Mouse (Mus musculus) ES-E14 (cell line): ENCODE measurements around the gene H3f3a. TPM values are rescaled to one million over a fixed set of nuclear protein-coding genes. Genes with fewer than 3 reads are reported as not detected.

Experiments used
- DNase-seq: peaks from one replicate; pipeline ENCODE4 v3.0.0-alpha.2; 2013; ENCODE audit warnings: low read depth, low spot score
- H3K27ac ChIP-seq: 2 replicates; pipeline ENCODE4 v1.5.1; 2012; ENCODE audit warnings: low read depth, mild to moderate bottlenecking, low read length, moderate library complexity, mixed read lengths; ENCODE audit not compliant: poor library complexity, insufficient read depth, severe bottlenecking
- H3K36me3 ChIP-seq: 2 replicates; pipeline ENCODE4 v1.6.1; 2012; ENCODE audit warnings: mild to moderate bottlenecking, low read length, moderate library complexity, mixed read lengths; ENCODE audit not compliant: control insufficient read depth, poor library complexity, insufficient read depth, severe bottlenecking
- H3K4me1 ChIP-seq, 2 experiments: fragments of 150-350 bp in 1 of 2; sonication (generic) in 1 of 2; 2 replicates each; pipeline ENCODE4 v1.6.1; 2012; ENCODE audit warnings: low read length in 2 of 2, mild to moderate bottlenecking in 1 of 2, mixed read lengths in 1 of 2; ENCODE audit not compliant: control insufficient read depth in 2 of 2, insufficient read depth in 2 of 2, poor library complexity in 1 of 2
- H3K4me3 ChIP-seq, 2 experiments: fragments of 150-350 bp in 1 of 2; sonication (generic) in 1 of 2; 2 replicates each; pipeline ENCODE4 v1.5.1; 2012; ENCODE audit warnings: low read length in 2 of 2, low read depth in 1 of 2, mild to moderate bottlenecking in 1 of 2, mixed read lengths in 1 of 2; ENCODE audit not compliant: insufficient read depth in 1 of 2, poor library complexity in 1 of 2, severe bottlenecking in 1 of 2
- H3K9ac ChIP-seq: 2 replicates; pipeline ENCODE4 v1.6.1; 2012; ENCODE audit warnings: low read depth, mild to moderate bottlenecking, low read length, mixed read lengths; ENCODE audit not compliant: poor library complexity, insufficient read depth, severe bottlenecking
- H3K9me3 ChIP-seq: fragments of 150-350 bp; sonication (generic); 2 replicates; pipeline ENCODE4 v1.6.1; 2012; ENCODE audit warnings: low read depth, mild to moderate bottlenecking, low read length; ENCODE audit not compliant: control insufficient read depth, insufficient read depth
- CHD2 ChIP-seq: IDR thresholded peaks from 2 replicates; pipeline ENCODE4 v1.6.1; 2014; ENCODE audit warnings: mild to moderate bottlenecking, low read depth, low read length, inconsistent platforms
- HCFC1 ChIP-seq: IDR thresholded peaks from 2 replicates; pipeline ENCODE4 v1.6.1; 2012; ENCODE audit warnings: low read length, inconsistent platforms, borderline replicate concordance; ENCODE audit not compliant: insufficient read depth
- MAFK ChIP-seq: IDR thresholded peaks from 2 replicates; pipeline ENCODE4 v1.6.1; 2014; ENCODE audit warnings: mild to moderate bottlenecking, low read depth, low read length, inconsistent platforms; ENCODE audit not compliant: insufficient read depth
- ZC3H11A ChIP-seq: IDR thresholded peaks from 2 replicates; pipeline ENCODE4 v1.6.1; 2012; ENCODE audit warnings: low read depth, mild to moderate bottlenecking, inconsistent platforms, low read length, borderline replicate concordance
- ZNF384 ChIP-seq: IDR thresholded peaks from 2 replicates; pipeline ENCODE4 v1.6.1; 2012; ENCODE audit warnings: low read depth, low read length, inconsistent platforms
- in situ Hi-C, 2 experiments: fragments of 600-800 bp; cut with MboI; formaldehyde crosslinking; loops; one replicate each; pipeline ENCODE4 v1.15.1; 2025; ENCODE audit warnings: low sequenced_read_pairs in 2 of 2, inconsistent platforms in 1 of 2; ENCODE audit not compliant: unreplicated experiment in 2 of 2
- total RNA-seq: library from RNA; depleted of rRNA; stranded (reverse); fragments of 300-350 nt; gene quantifications from 2 replicates; pipeline ENCODE4 v1.2.3, GENCODE M21; 2012

Gene H3f3a
- total RNA-seq, 1 experiment = 657 TPM

DNA sequence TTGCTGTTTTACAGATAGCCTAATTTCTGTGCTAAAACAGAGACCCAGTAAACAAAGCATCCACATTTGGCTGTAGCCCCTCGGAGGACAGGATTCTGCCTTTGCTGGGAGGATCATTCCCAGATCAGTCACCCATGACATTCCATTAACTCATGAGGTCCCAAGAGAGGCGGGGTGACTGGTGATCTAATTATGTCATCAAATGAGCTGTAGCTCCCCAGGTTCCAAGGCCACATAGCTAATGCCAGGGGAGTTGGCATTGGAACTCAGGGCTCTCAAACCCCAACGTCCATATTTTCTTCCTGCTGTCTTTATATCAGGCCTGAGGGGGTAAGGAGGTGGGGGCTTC, 30.2 kb downstream of the H3f3a start:
- no peak overlapping the region for H3K27ac ChIP-seq
- no peaks in the 10 kb centered on the region for H3K36me3 ChIP-seq
- H3K9me3 ChIP-seq = no peaks in the 10 kb centered on the region
- TF ChIP-seq ZNF384 = no peak
- no peak for TF ChIP-seq ZC3H11A
- no peak for TF ChIP-seq MAFK
- no peak for TF ChIP-seq CHD2
- no peak for TF ChIP-seq HCFC1
- in situ Hi-C loops = no loop called here
- no peak overlapping the region for H3K4me3 ChIP-seq
- DNase-seq = no peak
- H3K9ac ChIP-seq = no peak overlapping the region
- H3K4me1 ChIP-seq = peaks cover 0 to 3% of the 10 kb centered on the region in 2 experiments; a peak in 2 of 4 replicates

DNA sequence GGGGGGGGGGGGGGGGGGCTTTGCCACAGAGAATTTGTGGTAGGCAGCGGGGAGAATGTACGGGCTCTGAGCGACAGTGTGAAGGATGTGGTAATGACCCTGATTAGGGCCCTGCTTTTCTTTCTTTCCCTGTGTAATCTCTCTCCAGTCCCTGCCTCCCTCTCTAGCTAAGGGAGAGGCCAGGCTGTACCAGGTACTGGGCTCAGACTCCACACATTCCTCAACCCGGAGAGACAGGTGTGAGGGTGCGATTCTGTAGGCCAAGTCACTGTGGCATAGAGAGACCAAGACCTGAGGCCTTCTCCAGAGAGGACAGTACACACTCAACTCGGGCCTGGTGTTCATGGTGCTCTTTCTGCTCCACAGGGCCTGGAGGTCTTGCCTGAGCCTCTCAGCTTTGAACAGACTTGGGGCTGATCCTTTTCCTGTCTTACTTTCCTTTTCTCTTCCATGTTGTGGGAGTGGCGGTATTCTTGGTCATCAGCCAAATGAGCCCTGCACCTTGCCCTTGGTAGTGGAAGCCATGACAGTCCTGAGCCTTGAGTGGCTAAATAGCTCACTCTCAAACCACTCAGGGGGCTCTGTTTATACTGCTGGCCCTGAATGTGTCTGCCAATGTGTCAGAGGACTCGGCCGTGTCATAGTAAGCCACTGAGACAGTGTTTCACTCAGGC, 30.7 kb downstream of the H3f3a start:
- H3K36me3 ChIP-seq = no peaks in the 10 kb centered on the region
- H3K9me3 ChIP-seq = no peaks in the 10 kb centered on the region
- H3K4me3 ChIP-seq = no peak overlapping the region
- TF ChIP-seq MAFK = no peak
- no peak for TF ChIP-seq ZC3H11A
- no peak for TF ChIP-seq HCFC1
- TF ChIP-seq ZNF384 = no peak
- TF ChIP-seq CHD2 = no peak
- DNase-seq = no peak
- H3K9ac ChIP-seq = no peak overlapping the region
- H3K27ac ChIP-seq = no peak overlapping the region
- in situ Hi-C loops = no loop called here
- peaks cover 0 to 3% of the 10 kb centered on the region in 2 experiments; a peak in 2 of 4 replicates for H3K4me1 ChIP-seq

- H3K4me3 ChIP-seq = no peak overlapping the region
- no peak for DNase-seq
- H3K36me3 ChIP-seq = no peaks in the 10 kb centered on the region
- in situ Hi-C loops = no loop called here
- TF ChIP-seq ZC3H11A (no peak), ZNF384 (no peak), CHD2 (no peak), HCFC1 (no peak), MAFK (no peak)
- H3K9me3 ChIP-seq = no peaks in the 10 kb centered on the region
- no peak overlapping the region for H3K27ac ChIP-seq
- peaks cover 0 to 5% of the 10 kb centered on the region in 2 experiments; a peak in 2 of 4 replicates for H3K4me1 ChIP-seq
- no peak overlapping the region for H3K9ac ChIP-seq
These were observed 32.5 kb downstream of the H3f3a start for GRCm38 (mm10) chr1:180781250-180781649.

DNA sequence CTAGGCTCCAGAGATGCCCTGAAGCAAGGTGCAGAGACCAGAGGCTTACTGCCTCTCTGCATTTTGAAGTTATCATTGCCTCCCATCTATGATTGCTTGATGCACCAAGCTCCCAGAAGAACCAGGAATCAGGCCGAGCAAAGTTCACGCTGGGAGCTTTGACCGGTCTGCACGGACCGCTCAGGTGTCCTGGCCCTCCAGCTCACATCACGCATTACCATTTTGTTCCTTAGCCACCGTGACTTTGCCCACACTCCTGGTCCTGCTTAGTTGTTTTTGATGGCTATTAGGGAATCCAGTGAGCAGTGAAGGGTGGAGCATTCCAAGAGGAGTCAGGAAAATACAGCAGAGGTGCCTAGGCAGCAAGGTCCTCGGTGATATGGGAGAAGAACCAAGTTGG, 33.5 kb downstream of the H3f3a start:
- H3K36me3 ChIP-seq = no peaks in the 10 kb centered on the region
- no peak overlapping the region for H3K9ac ChIP-seq
- H3K9me3 ChIP-seq = no peaks in the 10 kb centered on the region
- no peak overlapping the region for H3K27ac ChIP-seq
- DNase-seq = no peak
- H3K4me1 ChIP-seq = peaks cover 0 to 5% of the 10 kb centered on the region in 2 experiments; a peak in 2 of 4 replicates
- no peak overlapping the region for H3K4me3 ChIP-seq
- in situ Hi-C loops = no loop called here
- TF ChIP-seq CHD2 (no peak), HCFC1 (no peak), ZC3H11A (no peak), ZNF384 (no peak), MAFK (no peak)
